Mouse (Mus musculus): ENCODE results near the gene Taf9b.
"Not testable (repeated sequence)": the region's sequence is repeated elsewhere in the genome, so short reads cannot be mapped to it uniquely, and the experiment has no call there.

- not testable (repeated sequence) for TF ChIP-seq CTCF (IDR thresholded peaks at IDR 0.05; ENCODE audit: insufficient read depth, low read length); POLR2A (IDR thresholded peaks at IDR 0.05; ENCODE audit: borderline replicate concordance, extremely low read depth, low read depth, low read length)
Measured at GRCm38 (mm10) chrX:106194361-106194760, 26.6 kb downstream of the Taf9b start.

Data from lung, adult 2 months (tissue).